Mouse (Mus musculus) forebrain, embryonic 12.5 days (tissue): ENCODE data around the gene E2f4. TPM values are rescaled to one million over a fixed set of nuclear protein-coding genes. Genes with fewer than 3 reads are reported as not detected.
"Not testable (repeated sequence)": the region's sequence is repeated elsewhere in the genome, so short reads cannot be mapped to it uniquely, and the experiment has no call there.

Experiments used
- ATAC-seq: fragments of 200-750 bp; cut with Nextera tagmentation; 2 replicates; pipeline ENCODE4 v1.8.0; 2017; ENCODE audit warnings: moderate TSS enrichment; ENCODE audit not compliant: low FRiP score
- H3K27ac ChIP-seq: fragments of 300-500 bp; sonication (generic); 2 replicates; pipeline ENCODE4 v1.5.1; 2016; ENCODE audit warnings: mild to moderate bottlenecking
- H3K27me3 ChIP-seq: fragments of 300-500 bp; sonication (generic); 2 replicates; pipeline ENCODE4 v1.6.1; 2016; ENCODE audit warnings: mild to moderate bottlenecking
- H3K36me3 ChIP-seq: fragments of 300-500 bp; sonication (generic); replicated peaks from 2 replicates; pipeline ENCODE4 v1.6.1; 2016; ENCODE audit warnings: mild to moderate bottlenecking
- H3K4me1 ChIP-seq: fragments of 300-500 bp; sonication (generic); 2 replicates; pipeline ENCODE4 v1.6.1; 2016
- H3K4me2 ChIP-seq: fragments of 300-500 bp; sonication (generic); 2 replicates; pipeline ENCODE4 v1.6.1; 2016; ENCODE audit warnings: mild to moderate bottlenecking, moderate library complexity
- H3K4me3 ChIP-seq: fragments of 300-500 bp; sonication (generic); replicated peaks from 2 replicates; pipeline ENCODE4 v1.5.1; 2016; ENCODE audit warnings: mild to moderate bottlenecking
- H3K9ac ChIP-seq: fragments of 300-500 bp; sonication (generic); 2 replicates; pipeline ENCODE4 v1.6.1; 2016; ENCODE audit warnings: mild to moderate bottlenecking
- H3K9me3 ChIP-seq: fragments of 300-500 bp; sonication (generic); 2 replicates; pipeline ENCODE4 v1.6.1; 2016
- WGBS: fragments of 180-500 bp; shearing (Covaris S2); methylation state at CpG from one replicate; pipeline ENCODE4 v1.1.7; 2016; 5-methylcytosine and 5-hydroxymethylcytosine counted together
- polyA plus RNA-seq: library from polyadenylated mRNA; unstranded; fragments of >200 nt; fragmentation: Nextera tagmentation; extraction: Ambion mirVana; gene quantifications from 2 replicates; pipeline ENCODE4 v1.2.1, GENCODE M21; 2016

E2f4 gene
- polyA plus RNA-seq, 1 experiment from 2014 or later, result 80.1 TPM

GRCm38 (mm10) chr8:105289805-105290460 is 7.5 kb upstream of the E2f4 start, which contains the start of gene 4931428F04Rik:
Gene 4931428F04Rik (minus strand): TSS chr8:105289864.
- H3K27me3 ChIP-seq, result peaks cover 31% of the 10 kb centered on the region
- peak; percentile 28 for ATAC-seq
- peaks cover 49% of the 10 kb centered on the region for H3K4me1 ChIP-seq
- H3K36me3 ChIP-seq, result peaks cover 8% of the 10 kb centered on the region
- peak within 1 kb of the TSS; percentile 80 for H3K4me2 ChIP-seq
- WGBS, result 2% methylated on average over 43 of the region's 43 CpGs
- peak within 1 kb of the TSS; percentile 61 for H3K9ac ChIP-seq
- H3K27ac ChIP-seq, result peak within 1 kb of the TSS; percentile 90
- peak within 1 kb of the TSS; percentile 54 for H3K4me3 ChIP-seq
- H3K9me3 ChIP-seq, result no peaks in the 10 kb centered on the region

GRCm38 (mm10) chr8:105290554-105291314 is 6.7 kb upstream of the E2f4 start:
- 6% methylated on average over 31 of the region's 31 CpGs for WGBS
- peaks cover 34% of the 10 kb centered on the region for H3K27me3 ChIP-seq
- H3K4me1 ChIP-seq, result peaks cover 44% of the 10 kb centered on the region
- no peak for ATAC-seq
- peaks cover under 1% of the 10 kb centered on the region; the same call in 1 of the 2 replicates for H3K36me3 ChIP-seq
- no peaks in the 10 kb centered on the region for H3K9me3 ChIP-seq
- H3K4me2 ChIP-seq, result peak overlapping the region; percentile 80
- H3K27ac ChIP-seq, result no peak overlapping the region
- H3K4me3 ChIP-seq, result peak overlapping the region; percentile 54
- H3K9ac ChIP-seq, result 0 out of 2 replicates have a peak overlapping the region, but pooled peaks have one; percentile 61

GRCm38 (mm10) chr8:105291364-105291763 is 6.1 kb upstream of the E2f4 start:
- not testable (repeated sequence) for H3K27ac ChIP-seq, ATAC-seq, H3K4me3 ChIP-seq, H3K4me2 ChIP-seq, H3K36me3 ChIP-seq, H3K9ac ChIP-seq, H3K9me3 ChIP-seq
- WGBS, result 86% methylated on average over 8 of the region's 8 CpGs
- peaks cover 34% of the 10 kb centered on the region for H3K27me3 ChIP-seq
- peaks cover 39% of the 10 kb centered on the region for H3K4me1 ChIP-seq

- not testable (repeated sequence) for ATAC-seq, H3K4me2 ChIP-seq, H3K9ac ChIP-seq, H3K36me3 ChIP-seq, H3K9me3 ChIP-seq, H3K27ac ChIP-seq, H3K4me3 ChIP-seq
- H3K4me1 ChIP-seq, result peaks cover 38% of the 10 kb centered on the region
- 65% methylated on average over 3 of the region's 3 CpGs for WGBS
- H3K27me3 ChIP-seq, result peaks cover 34% of the 10 kb centered on the region
Observed at GRCm38 (mm10) chr8:105291802-105292201, 5.7 kb upstream of the E2f4 start.

- Histone ChIP-seq H3K4me2 (no peak overlapping the region), H3K36me3 (no peaks in the 10 kb centered on the region), H3K4me1 (peaks cover 36% of the 10 kb centered on the region), H3K27me3 (peaks cover 34% of the 10 kb centered on the region), H3K9me3 (no peaks in the 10 kb centered on the region), H3K27ac (no peak overlapping the region), H3K9ac (no peak overlapping the region), H3K4me3 (no peak overlapping the region)
- 82% methylated on average over 7 of the region's 7 CpGs for WGBS
- no peak for ATAC-seq
Observed at GRCm38 (mm10) chr8:105292471-105292870, 5.0 kb upstream of the E2f4 start.

GRCm38 (mm10) chr8:105293405-105293804 is 4.1 kb upstream of the E2f4 start:
- H3K36me3 ChIP-seq, result no peaks in the 10 kb centered on the region
- H3K4me2 ChIP-seq, result no peak overlapping the region
- 78% methylated on average over 19 of the region's 19 CpGs for WGBS
- no peak for ATAC-seq
- H3K9me3 ChIP-seq, result no peaks in the 10 kb centered on the region
- no peak overlapping the region for H3K27ac ChIP-seq
- H3K9ac ChIP-seq, result no peak overlapping the region
- no peak overlapping the region for H3K4me3 ChIP-seq
- peaks cover 34% of the 10 kb centered on the region for H3K27me3 ChIP-seq
- peaks cover 31% of the 10 kb centered on the region for H3K4me1 ChIP-seq

GRCm38 (mm10) chr8:105294776-105295175 is 2.7 kb upstream of the E2f4 start:
- Histone ChIP-seq H3K9me3 (no peaks in the 10 kb centered on the region), H3K36me3 (peaks cover 8% of the 10 kb centered on the region), H3K27ac (no peak overlapping the region), H3K4me1 (peaks cover 31% of the 10 kb centered on the region), H3K27me3 (peaks cover 33% of the 10 kb centered on the region), H3K9ac (no peak overlapping the region), H3K4me2 (no peak overlapping the region), H3K4me3 (no peak overlapping the region)
- no peak for ATAC-seq
- WGBS, result 61% methylated on average over 9 of the region's 9 CpGs

GRCm38 (mm10) chr8:105295256-105295655 is 2.2 kb upstream of the E2f4 start:
- Histone ChIP-seq H3K4me3 (no peak overlapping the region), H3K4me2 (no peak overlapping the region), H3K9me3 (no peaks in the 10 kb centered on the region), H3K4me1 (peaks cover 26% of the 10 kb centered on the region), H3K36me3 (peaks cover 13% of the 10 kb centered on the region), H3K27ac (no peak overlapping the region), H3K9ac (no peak overlapping the region), H3K27me3 (peaks cover 28% of the 10 kb centered on the region)
- 78% methylated on average over 11 of the region's 11 CpGs for WGBS
- ATAC-seq, result no peak

- Histone ChIP-seq H3K27me3 (peaks cover 20% of the 10 kb centered on the region), H3K9me3 (no peaks in the 10 kb centered on the region), H3K4me2 (peak within 1 kb of the TSS; percentile 98), H3K4me3 (peak within 1 kb of the TSS; percentile 86), H3K4me1 (peaks cover 19% of the 10 kb centered on the region), H3K36me3 (peaks cover 20% of the 10 kb centered on the region), H3K9ac (no peak within 1 kb of the TSS), H3K27ac (no peak within 1 kb of the TSS)
- ATAC-seq, result no peak
- WGBS, result 74% methylated on average over 11 of the region's 11 CpGs
Observed at GRCm38 (mm10) chr8:105295895-105296573, 1.4 kb upstream of the E2f4 start, which contains the start of gene Exoc3l. Gene Exoc3l (minus strand): TSS chr8:105296101.

GRCm38 (mm10) chr8:105298351-105299252 is 1.1 kb downstream of the E2f4 start:
- H3K4me3 ChIP-seq, result peak overlapping the region; percentile 86
- H3K36me3 ChIP-seq, result peaks cover 44% of the 10 kb centered on the region
- H3K27me3 ChIP-seq, result peaks cover 3% of the 10 kb centered on the region
- H3K9ac ChIP-seq, result peak overlapping the region; percentile 89
- H3K4me2 ChIP-seq, result peak overlapping the region; percentile 98
- WGBS, result 69% methylated on average over 18 of the region's 18 CpGs
- no peaks in the 10 kb centered on the region for H3K9me3 ChIP-seq
- no peak for ATAC-seq
- H3K27ac ChIP-seq, result 0 out of 2 replicates have a peak overlapping the region, but pooled peaks have one; percentile 59
- peaks cover 19% of the 10 kb centered on the region for H3K4me1 ChIP-seq

- no peaks in the 10 kb centered on the region for H3K9me3 ChIP-seq
- H3K27ac ChIP-seq, result no peak overlapping the region
- H3K36me3 ChIP-seq, result peaks cover 57% of the 10 kb centered on the region
- H3K27me3 ChIP-seq, result peaks cover 3% of the 10 kb centered on the region
- H3K4me3 ChIP-seq, result no peak overlapping the region
- no peak for ATAC-seq
- no peak overlapping the region for H3K4me2 ChIP-seq
- no peak overlapping the region for H3K9ac ChIP-seq
- H3K4me1 ChIP-seq, result peaks cover 27% of the 10 kb centered on the region
- 94% methylated on average over 8 of the region's 8 CpGs for WGBS
Observed at GRCm38 (mm10) chr8:105299962-105300361, 2.5 kb downstream of the E2f4 start.
